Mouse (Mus musculus): ENCODE data around the gene Nectin2. TPM values are rescaled to one million over a fixed set of nuclear protein-coding genes. Genes with fewer than 3 reads are reported as not detected.
A peak's percentile ranks its signal among the peaks of the same experiment; 100 is the strongest.

The Nectin2 gene
- polyA plus RNA-seq, 1 experiment from 2014 or later = 168 TPM

DNA sequence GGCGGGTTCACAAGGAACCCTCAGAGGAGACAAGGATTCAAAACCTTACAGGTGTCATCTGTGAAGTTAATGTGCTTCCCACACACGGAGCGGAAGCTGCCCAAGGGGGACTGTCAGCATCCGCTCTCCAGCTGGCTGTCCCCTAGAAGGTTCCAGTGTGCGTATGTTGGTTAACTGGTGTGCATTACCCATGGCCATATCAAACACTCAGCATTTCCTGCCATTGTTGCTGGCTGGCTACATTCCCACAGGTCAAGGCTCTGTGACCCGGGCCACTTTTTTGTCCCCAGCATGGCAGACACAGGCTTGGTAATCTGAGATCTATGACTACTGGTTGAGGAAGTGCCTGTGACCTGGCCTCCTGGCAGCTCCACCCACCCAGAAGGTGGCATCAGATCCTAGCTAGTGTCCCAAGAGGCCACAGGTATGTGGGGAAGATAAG lies 27.5 kb downstream of the Nectin2 start:
- TF ChIP-seq CTCF (IDR thresholded peaks at IDR 0.05) = no peak
- CTCF ChIA-PET = no interaction called here
- ATAC-seq (no peak), DNase-seq (ENCODE audit: low read depth, low spot score) (no peak)
- POLR2A ChIA-PET = interaction anchor here (0.6 kb wide), 1 partner anchor 148 kb away, joined by 4 read pairs; no protein-coding TSS in a partner anchor
- H3K27me3 ChIP-seq = no peaks in the 10 kb centered on the region
- in situ Hi-C loops (cut with MboI; ENCODE audit: low pct_unique_long_range_greater_than_20kb) = no loop called here

GRCm38 (mm10) chr7:19719200-19719599 lies 31.1 kb downstream of the Nectin2 start:
- no peak for ATAC-seq
- ChIA-PET CTCF (no interaction called here), POLR2A (interaction anchor here (1.0 kb wide), 1 partner anchor 50 kb away, joined by 3 read pairs; no protein-coding TSS in a partner anchor)
- in situ Hi-C loops (cut with MboI; ENCODE audit: low pct_unique_long_range_greater_than_20kb) = no loop called here
- DNase-seq (ENCODE audit: low read depth, low spot score) = no peak
- no peak for TF ChIP-seq CTCF (IDR thresholded peaks at IDR 0.05)
- no peaks in the 10 kb centered on the region for H3K27me3 ChIP-seq

- ATAC-seq (no peak), DNase-seq (ENCODE audit: low read depth, low spot score) (no peak)
- POLR2A ChIA-PET = interaction anchor here (0.9 to 1.0 kb wide), 2 partner anchors 14 to 50 kb away, joined by 3 read pairs; no protein-coding TSS in a partner anchor
- H3K27me3 ChIP-seq = no peaks in the 10 kb centered on the region
- TF ChIP-seq CTCF (IDR thresholded peaks at IDR 0.05) = no peak
- in situ Hi-C loops (cut with MboI; ENCODE audit: low pct_unique_long_range_greater_than_20kb) = no loop called here
- CTCF ChIA-PET = no interaction called here
These were observed 31.9 kb downstream of the Nectin2 start for GRCm38 (mm10) chr7:19718297-19718952.

- no peak for DNase-seq (ENCODE audit: low read depth, low spot score)
- POLR2A ChIA-PET = no interaction called here
- H3K27me3 ChIP-seq = no peaks in the 10 kb centered on the region
- no peak for ATAC-seq
- in situ Hi-C loops (cut with MboI; ENCODE audit: low pct_unique_long_range_greater_than_20kb) = no loop called here
- TF ChIP-seq CTCF (IDR thresholded peaks at IDR 0.05) = no peak
- CTCF ChIA-PET = interaction anchor here (1.6 kb wide), 1 partner anchor 15 kb away, joined by 4 read pairs; no protein-coding TSS in a partner anchor
These were observed 32.9 kb downstream of the Nectin2 start for GRCm38 (mm10) chr7:19717346-19717745.

GRCm38 (mm10) chr7:19716822-19717221 lies 33.5 kb downstream of the Nectin2 start:
- H3K27me3 ChIP-seq = no peaks in the 10 kb centered on the region
- in situ Hi-C loops (cut with MboI; ENCODE audit: low pct_unique_long_range_greater_than_20kb) = no loop called here

DNA sequence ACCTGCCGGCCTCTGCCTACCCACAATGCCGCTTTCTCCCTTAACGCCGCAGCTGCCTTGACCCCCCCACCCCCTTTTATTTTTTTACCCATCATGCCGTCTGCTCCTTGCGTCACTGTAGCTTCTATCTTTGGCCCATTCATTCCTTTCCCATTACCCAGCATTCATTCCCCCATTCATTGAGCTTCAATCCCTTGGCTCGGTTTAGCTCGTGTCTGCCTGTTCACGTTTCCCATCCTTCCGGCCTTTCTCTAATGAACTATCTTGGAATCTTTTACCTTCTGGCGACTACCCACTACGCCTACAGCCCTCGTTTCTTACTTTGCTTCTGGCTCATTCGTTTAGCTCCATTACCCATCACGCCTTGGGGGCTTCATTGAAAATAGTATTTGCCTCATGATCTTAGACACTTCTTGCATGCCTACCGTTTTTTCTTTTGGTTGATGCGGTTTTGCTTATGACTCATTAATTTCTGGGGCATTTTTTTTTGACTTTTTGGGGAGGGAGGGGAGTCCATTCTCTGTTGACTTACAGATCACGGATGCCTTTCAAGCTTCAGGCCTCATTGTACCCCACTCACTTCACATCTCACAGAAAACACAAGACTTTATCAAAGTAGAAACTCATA lies 34.1 kb downstream of the Nectin2 start:
- in situ Hi-C loops (cut with MboI; ENCODE audit: low pct_unique_long_range_greater_than_20kb) = no loop called here
- no peak for ATAC-seq
- ChIA-PET CTCF (interaction anchor here (1.0 to 6.6 kb wide), 5 partner anchors 16 to 353 kb away, joined by 3 to 43 read pairs (median 3); no protein-coding TSS in a partner anchor), POLR2A (interaction anchor here (0.8 to 1.3 kb wide), 3 partner anchors 27 to 45 kb away, joined by 3 to 6 read pairs (median 3); no protein-coding TSS in a partner anchor)
- H3K27me3 ChIP-seq = no peaks in the 10 kb centered on the region
- DNase-seq (ENCODE audit: low read depth, low spot score) = no peak
- no peak for TF ChIP-seq CTCF (IDR thresholded peaks at IDR 0.05)

More at GRCm38 (mm10) chr7:19716822-19717221, 33.5 kb downstream of the Nectin2 start:
- POLR2A ChIA-PET = interaction anchor here (0.8 to 1.3 kb wide), 2 partner anchors 31 to 45 kb away, joined by 3 to 6 read pairs; no protein-coding TSS in a partner anchor
- ATAC-seq (no peak), DNase-seq (ENCODE audit: low read depth, low spot score) (no peak)
- CTCF ChIA-PET = interaction anchor here (1.3 to 1.6 kb wide), 3 partner anchors 15 to 51 kb away, joined by 3 to 4 read pairs (median 3); no protein-coding TSS in a partner anchor
- TF ChIP-seq CTCF (IDR thresholded peaks at IDR 0.05) = no peak

DNA sequence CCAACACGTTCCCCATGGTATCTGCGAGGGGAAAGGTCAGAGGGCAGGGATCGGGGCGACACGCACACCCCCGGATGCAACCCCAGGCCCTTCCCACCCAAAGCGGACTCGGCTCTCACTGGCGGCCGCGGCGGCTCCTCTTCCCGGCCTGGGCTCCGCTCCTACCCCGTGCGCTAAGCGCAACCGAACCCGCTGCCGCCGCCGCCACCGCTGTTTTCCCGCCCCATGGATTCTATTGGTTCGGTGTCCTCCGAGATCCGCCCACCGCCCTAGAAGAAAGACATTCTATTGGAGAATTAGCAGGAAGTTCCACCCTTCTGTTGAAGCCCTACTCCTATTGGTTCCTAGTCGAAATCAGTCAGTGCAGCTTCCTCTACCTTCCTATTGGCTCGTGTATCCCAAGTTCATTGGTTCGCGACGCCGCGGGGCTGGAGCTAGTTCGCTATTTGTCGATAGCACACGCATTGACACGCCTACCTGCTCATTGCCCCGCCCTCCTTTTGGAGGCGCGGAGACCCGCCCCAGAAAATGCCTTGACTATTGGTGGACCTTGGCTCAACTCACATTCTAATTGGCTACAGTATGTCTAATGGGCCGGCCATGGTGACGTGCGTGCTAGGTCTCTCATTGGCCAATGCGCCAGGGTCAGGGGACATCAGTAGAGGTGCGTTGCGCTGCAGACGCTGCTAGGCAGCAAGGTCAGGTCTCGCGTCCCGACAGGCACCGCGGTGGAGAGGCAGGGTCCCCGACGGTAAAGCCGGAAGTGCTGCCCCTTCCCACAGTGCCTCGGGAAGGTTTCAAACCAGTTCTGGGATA lies 34.8 kb downstream of the Nectin2 start, which contains the start of gene Tomm40:
Gene Tomm40 (minus strand): TSS at position 200 of the 816 bp plus-strand sequence.
- POLR2A ChIA-PET = interaction anchor here (0.8 to 1.3 kb wide), 4 partner anchors 20 to 49 kb away, joined by 3 to 4 read pairs (median 3); no protein-coding TSS in a partner anchor
- no peaks in the 10 kb centered on the region for H3K27me3 ChIP-seq
- ATAC-seq (peak; percentile 97), DNase-seq (ENCODE audit: low read depth, low spot score) (peak; percentile 99)
- CTCF ChIA-PET = interaction anchor here (1.0 to 6.6 kb wide), 4 partner anchors 25 to 353 kb away, joined by 3 to 43 read pairs (median 3); no protein-coding TSS in a partner anchor
- TF ChIP-seq CTCF (IDR thresholded peaks at IDR 0.05) = no peak
- in situ Hi-C loops (cut with MboI; ENCODE audit: low pct_unique_long_range_greater_than_20kb) = no loop called here

GRCm38 (mm10) chr7:19714836-19715235 lies 35.4 kb downstream of the Nectin2 start:
- in situ Hi-C loops (cut with MboI; ENCODE audit: low pct_unique_long_range_greater_than_20kb) = loop anchor here (5.0 kb wide), 1 partner anchor 48 kb away; the partner anchor contains the start of gene Clptm1
- ATAC-seq (no peak), DNase-seq (ENCODE audit: low read depth, low spot score) (no peak)
- TF ChIP-seq CTCF (IDR thresholded peaks at IDR 0.05) = no peak
- H3K27me3 ChIP-seq = no peaks in the 10 kb centered on the region
- POLR2A ChIA-PET = interaction anchor here (1.0 kb wide), 2 partner anchors 20 to 49 kb away, joined by 3 to 4 read pairs; no protein-coding TSS in a partner anchor
- CTCF ChIA-PET = interaction anchor here (1.0 to 6.6 kb wide), 2 partner anchors 46 to 352 kb away, joined by 3 to 43 read pairs; no protein-coding TSS in a partner anchor

- TF ChIP-seq CTCF (IDR thresholded peaks at IDR 0.05) = no peak
- POLR2A ChIA-PET = no interaction called here
- DNase-seq (ENCODE audit: low read depth, low spot score) (no peak), ATAC-seq (no peak)
- CTCF ChIA-PET = interaction anchor here (1.3 to 6.6 kb wide), 4 partner anchors 11 to 51 kb away, joined by 3 to 43 read pairs (median 4); no protein-coding TSS in a partner anchor
- in situ Hi-C loops (cut with MboI; ENCODE audit: low pct_unique_long_range_greater_than_20kb) = loop anchor here (5.0 kb wide), 1 partner anchor 46 kb away; the partner anchor contains the start of gene Clptm1
- H3K27me3 ChIP-seq = no peaks in the 10 kb centered on the region
These were observed 36.7 kb downstream of the Nectin2 start for GRCm38 (mm10) chr7:19713598-19713997.

Measured in Patski (cell line).